Mouse (Mus musculus) regulatory T cell (primary cell): ENCODE data around the gene Kcnh1.

Experiments
- in situ Hi-C: fragments of 300-600 bp; cut with MboI, MseI; formaldehyde crosslinking; loops from one replicate; pipeline ENCODE4 v1.15.1; 2025; ENCODE audit warnings: high pct_unique_total_duplicates

Gene Kcnh1

DNA sequence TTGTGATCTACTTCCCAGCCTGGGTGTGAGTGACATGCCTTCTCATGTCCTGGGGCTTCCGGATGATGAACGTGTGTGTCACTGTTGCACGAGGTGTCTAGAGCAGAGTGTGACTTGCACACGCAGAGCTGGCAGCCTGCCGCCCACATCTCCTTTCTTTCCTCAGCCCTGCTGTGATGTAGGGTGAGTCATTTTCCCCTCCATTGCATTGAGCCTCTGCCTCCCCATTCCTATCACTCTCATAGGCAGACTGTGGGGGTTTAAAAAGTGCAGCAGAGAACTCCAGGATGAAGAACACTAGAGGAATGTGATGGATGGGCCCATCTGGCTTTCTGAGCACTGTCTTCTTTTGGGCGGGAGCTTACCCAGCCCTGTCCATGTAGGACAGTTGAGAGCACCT lies 76.4 kb downstream of the Kcnh1 start:
- in situ Hi-C loops = no loop called here

DNA sequence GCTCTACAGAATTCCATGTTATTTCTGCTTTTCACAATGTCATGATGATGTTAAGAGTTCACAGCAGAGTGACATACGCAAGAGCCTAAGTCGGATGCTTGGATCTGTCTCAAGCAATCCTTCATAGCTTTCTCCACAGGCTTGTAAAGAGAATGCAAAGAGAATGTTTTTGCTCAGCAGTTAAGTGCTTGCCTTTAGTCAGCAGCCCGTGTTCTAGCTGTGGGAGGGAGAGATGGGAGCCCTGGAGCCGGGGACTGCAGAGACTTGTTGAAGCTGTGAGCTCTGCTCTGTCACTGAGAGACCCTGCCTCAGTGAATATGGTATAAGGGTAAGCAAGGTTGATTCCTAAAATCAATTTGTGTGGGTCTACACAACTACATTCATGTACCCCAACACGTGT lies 78.3 kb downstream of the Kcnh1 start:
- in situ Hi-C loops = no loop called here

DNA sequence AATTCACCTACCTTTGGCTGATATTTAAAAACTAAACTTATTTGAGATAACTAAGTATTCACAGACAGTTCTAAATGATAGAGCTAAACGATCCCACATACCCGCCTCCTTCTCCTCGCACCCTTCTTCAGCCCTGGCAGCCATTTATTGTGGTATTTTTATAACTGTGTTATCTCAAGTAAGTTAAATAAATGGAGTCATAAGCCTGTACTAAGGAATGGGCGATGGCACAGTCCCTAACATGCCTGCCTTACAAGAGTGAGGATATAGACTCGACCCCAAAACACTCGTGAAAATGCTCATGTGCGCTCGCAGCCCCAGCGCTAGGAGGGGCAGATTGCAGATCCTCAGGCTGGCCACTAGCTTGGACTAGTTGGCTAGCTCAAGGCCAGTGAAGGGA lies 79.3 kb downstream of the Kcnh1 start:
- in situ Hi-C loops = no loop called here

DNA sequence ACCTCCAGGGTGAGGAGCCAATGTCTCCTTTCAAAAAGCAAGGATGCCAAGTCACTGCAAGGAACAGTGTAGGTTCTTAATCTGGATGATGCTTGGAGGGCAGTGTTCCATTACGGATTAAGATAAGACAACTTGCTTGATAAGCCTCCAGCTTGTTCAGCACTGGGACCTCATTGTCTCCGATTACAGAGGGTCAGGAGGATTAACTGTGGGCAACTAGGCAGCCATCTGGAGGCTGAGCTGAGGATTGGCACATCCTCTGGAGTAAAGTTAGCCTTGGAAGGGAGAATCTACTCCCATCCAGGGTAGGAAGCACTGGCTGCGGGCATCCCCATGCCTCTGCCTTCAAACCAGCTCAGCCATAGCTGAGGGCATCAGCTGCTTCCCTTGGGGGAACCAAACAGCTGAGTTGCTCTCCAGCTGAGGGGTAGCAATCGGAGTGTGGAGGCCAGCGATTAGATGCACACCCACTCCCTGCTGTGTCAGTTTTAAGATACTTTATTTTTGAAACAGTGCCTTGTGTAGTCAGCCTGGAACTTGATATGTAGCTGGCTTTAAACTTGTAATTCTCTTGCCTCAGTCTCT lies 87.3 kb downstream of the Kcnh1 start:
- in situ Hi-C loops = no loop called here

DNA sequence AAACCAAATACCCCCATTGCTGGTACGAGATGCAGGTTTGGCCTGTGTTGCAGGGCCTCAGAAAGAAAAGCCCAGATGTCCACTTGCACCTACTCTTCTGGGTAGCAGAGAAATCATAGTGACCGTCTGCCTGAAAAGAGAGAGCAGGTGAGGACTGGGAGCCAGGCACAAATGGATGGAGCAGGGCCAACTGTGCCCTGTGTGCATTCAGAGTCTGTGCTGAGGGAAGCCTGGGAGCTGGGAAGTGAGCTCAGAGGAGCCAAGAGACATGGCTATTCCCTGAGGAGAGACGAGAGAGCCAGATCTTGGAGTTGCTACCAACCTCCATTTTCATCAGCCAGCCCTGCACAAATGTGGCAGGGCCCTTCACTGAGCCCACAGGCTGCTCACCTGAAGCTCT lies 93.8 kb downstream of the Kcnh1 start:
- in situ Hi-C loops = no loop called here

DNA sequence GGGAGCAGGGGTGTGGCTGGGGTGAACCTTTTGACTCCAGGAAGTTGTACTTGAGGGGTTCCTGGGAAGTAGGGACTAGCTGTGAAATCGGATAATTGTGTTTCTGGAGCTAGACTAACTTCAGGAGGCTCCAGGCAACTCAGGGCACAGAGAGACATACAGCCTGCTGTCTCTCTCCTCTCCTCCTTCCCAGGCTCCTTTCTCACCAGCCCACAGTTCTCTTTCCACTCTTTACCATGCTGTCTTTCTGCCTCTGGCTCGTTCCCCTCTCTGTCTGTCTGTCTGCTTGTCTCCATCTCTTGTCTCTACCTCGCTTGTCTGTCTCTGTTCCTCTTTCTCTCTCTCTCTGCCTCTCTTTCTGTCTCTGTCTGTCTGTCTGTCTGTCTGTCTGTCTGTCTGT lies 94.4 kb downstream of the Kcnh1 start:
- in situ Hi-C loops = no loop called here

DNA sequence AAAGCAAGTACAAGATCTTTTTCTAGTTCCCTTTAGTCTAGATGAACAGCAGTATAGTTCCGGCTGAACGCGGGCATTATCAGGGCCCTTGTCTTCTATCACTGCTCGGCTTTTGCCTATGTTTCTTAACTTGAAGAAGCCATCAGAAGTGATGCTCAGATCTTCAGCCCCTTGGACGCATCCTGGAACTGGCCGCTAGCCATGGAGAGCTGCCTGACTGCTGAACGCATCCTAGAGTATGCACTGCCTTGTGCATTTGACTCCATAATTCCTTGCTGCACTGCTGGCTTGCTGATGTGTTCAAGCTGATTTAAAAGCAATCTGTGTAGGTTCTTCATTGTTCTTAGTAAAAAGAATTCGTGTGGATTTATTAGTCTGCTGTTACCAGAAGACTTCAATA lies 97.9 kb downstream of the Kcnh1 start:
- in situ Hi-C loops = no loop called here

DNA sequence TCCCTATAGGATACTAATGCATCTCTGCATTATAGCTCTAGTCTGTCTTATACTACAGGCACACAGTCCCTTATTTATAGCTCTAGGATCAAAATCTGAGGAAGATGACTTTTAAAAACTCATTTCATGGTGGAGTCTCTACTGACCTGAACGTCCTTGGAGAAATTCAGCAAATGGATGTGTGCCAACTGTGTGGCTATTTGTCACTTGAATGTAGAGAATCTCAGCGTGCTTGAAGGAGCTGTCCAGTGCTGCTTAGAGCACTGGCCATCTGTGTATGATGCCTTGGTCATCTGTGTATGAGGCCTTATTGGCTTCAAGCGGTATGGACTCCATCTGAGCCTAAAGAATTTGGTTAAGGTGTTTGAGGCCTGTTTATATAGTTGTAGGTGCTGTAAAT lies 100.7 kb downstream of the Kcnh1 start:
- in situ Hi-C loops = no loop called here

DNA sequence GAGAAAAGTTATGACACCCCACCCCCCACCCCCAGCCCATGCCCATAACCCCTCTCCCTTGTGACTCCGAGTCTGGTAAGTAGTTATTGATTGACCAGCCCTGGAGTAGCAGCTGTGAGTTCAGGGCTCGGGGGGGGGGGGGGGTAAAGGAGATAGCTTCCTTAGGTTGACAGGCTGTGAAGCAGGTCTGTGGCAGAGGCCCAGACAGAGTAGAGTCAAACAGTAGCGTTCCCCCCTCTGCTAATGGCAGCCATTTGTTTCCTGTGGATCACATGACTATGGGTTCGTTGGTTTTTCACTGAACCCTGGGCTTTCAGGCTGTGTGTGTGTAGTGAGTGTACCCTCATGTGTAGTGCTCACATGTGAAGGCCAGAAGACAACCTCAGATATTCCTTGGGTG lies 102.8 kb downstream of the Kcnh1 start:
- in situ Hi-C loops = no loop called here

DNA sequence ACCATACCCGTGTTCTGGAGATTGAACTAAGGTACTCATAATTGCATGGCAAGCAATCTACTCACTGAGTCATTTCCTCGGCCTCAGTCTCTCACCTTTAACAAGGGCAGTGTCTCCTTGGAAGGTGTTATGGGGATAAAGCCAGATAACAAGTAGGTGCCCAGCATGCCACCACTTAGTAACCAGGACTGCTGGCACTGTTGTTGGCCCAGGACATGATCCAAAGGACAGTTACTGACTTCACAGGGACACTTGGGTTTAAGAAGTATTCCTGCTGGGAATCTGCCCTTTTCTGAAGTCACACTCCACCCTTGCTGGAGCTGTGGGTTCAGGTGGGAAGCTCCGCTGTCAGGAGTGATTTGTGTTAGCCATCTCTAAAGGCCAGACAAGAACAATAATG lies 103.3 kb downstream of the Kcnh1 start:
- in situ Hi-C loops = no loop called here

DNA sequence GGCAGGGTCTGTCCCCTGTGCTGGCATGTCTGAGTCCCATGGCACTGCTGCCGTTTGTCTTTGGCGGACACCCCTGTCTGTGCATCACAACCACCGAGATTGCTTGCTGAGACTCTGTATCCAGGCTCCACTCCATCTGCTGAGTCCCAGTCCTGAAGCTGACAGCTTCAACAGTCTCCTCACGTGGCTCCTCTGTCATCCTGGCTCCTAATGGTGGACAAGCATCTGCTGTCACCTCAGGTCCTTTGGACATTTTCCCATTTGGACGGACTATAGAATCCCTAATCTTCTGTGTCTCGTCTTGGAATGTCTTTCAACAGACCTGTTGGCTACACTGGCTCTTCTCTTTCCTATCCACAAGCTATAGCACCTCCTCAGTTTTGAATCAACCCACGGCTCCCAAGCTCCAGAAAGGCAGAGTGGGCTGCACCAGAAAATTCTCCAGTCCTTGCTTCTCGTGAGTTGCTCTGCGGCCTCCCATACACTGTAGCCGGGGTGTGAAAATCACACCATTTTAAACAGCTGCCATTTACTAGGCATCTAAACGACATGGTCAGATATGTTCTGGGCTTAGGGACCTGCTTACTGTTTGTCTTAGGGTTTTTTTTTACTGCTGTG lies 104.8 kb downstream of the Kcnh1 start:
- in situ Hi-C loops = no loop called here

DNA sequence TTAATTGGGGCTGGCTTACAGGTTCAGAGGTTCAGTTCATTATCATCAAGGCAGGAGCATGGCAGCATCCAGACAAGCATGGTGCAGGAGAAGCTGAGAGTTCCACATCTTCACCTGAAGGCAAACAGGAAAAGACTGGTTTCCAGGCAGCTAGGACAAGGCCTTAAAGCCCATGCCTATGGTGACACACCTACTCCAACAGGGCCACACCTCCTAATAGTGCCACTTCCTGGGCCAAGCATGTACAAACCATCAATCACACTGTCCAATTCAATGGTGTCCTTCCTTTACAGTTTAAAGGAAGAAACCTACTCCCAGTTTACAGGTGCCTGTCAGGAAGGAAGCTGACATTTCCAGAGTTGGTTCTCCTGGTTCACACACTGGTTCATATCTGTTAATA lies 105.3 kb downstream of the Kcnh1 start:
- in situ Hi-C loops = no loop called here

DNA sequence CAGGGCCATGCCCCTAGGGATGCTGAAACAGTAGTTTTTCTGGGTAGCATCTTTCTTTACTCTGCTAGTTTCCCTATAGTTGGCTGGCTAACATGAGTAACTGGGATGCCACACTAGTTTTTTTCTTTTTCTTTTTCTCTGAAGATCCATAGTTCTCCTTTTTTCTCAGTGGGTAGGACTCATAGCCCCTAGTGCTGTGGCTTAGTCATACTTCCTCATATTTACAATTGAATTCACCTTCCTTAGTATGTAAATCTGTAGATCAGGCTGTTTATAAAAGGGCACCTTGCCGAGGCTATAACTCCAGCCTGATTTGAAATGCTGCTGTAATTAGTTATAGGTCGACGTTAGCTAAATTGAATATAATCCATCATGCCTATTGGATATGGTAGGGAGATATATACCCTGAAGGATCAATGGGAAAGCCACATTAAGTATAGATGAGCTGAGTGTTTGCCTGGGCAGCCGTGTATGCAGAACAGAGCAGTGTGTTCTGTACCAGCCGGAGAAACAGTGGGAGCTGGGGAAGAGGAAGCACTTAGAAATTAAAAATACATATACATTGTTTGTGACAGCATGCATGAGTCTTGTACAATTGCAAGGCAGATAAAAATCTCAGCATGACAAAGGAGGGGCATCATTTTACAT lies 107.0 kb downstream of the Kcnh1 start:
- in situ Hi-C loops = no loop called here

DNA sequence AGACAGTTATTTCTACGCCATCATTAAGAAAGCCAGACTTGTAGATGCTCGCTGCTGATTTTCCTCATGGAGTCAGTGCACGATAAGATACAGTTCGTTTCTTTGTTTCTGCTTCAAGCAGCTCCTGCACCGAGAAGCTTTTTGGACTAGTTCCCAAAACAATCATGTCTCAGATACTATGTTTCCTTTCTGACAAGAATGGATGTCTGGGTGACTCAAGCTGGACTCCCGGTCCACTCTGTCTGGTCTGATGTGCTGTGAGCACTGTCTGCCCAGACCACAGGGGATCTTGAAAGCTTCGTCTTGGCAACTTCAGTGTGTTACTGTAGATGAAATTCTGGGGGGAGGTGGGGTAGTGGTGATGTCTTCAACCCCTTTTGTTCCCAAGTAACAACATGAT lies 109.8 kb downstream of the Kcnh1 start:
- in situ Hi-C loops = no loop called here

DNA sequence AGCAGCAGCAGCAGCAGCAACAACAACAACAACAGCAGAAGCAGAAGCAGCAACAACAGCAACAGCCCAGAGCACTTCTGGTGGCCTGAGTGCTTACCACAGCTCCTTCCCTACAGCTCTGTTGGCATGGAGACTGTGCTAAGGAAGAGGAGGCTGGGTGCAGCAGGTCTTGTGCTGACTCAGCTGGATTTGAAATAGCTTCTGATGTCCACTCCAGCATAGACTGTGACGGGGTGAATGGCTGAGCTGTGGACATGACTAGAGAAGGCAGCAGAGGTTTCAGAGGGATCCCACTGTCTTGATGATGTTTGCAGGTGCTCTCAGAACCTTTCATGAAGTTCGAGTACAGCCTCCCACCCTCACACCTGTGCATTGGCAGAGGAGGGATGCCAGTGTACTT lies 113.0 kb downstream of the Kcnh1 start:
- in situ Hi-C loops = no loop called here

DNA sequence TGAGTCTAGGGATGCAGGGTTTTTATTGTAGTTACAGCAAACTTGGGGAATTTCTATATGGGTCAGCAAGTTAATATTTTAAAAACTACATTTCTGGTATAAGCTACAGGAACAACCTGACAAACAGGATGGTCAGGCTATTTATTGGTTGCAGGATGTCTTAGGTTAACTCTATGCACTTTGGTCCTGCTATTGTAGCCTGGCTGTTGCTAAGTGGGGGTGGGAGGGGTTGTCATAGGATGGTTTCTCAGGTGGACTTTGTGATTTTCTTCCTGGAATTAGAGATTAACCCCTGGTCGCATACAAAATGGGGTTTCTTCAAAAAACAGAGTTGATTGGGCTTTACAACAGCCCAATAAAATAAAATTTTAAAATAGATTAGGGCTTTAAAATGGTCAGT lies 114.6 kb downstream of the Kcnh1 start:
- in situ Hi-C loops = no loop called here

DNA sequence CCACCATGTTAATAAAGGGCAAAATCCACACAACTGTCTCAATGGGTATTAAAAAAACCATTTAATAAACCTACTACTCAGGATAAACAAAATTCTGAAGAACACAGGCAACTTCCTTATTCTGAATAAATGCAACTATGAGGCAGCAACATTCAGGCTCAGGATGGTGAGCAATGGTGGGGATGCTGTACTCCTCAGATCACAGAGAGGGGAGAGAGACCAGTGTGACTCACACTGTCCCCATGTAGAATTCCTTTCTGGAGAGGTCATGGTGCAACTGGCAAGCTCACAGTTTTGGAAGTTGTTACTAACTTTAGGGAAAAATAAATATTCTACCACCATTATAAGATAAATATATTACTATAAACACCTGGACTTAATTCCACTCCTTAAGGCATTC lies 116.5 kb downstream of the Kcnh1 start:
- in situ Hi-C loops = no loop called here

DNA sequence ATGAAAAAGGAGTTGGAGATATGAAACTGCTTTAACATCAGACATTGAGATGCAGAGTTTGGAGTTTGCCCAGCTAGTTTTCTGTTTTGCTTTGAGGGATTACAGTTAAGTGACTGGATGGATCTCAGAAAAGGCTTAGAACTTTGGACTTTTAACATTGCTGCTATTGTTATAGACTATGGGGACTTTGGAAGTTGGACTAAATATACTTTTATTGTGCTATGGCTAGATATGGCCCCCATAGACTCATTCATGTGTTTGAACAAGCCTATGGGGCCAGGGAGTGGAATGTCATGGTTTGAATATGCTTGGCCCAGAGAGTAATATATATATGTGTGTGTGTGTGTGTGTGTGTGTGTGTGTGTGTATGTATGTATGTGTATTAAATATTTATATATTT lies 120.7 kb downstream of the Kcnh1 start:
- in situ Hi-C loops = no loop called here

DNA sequence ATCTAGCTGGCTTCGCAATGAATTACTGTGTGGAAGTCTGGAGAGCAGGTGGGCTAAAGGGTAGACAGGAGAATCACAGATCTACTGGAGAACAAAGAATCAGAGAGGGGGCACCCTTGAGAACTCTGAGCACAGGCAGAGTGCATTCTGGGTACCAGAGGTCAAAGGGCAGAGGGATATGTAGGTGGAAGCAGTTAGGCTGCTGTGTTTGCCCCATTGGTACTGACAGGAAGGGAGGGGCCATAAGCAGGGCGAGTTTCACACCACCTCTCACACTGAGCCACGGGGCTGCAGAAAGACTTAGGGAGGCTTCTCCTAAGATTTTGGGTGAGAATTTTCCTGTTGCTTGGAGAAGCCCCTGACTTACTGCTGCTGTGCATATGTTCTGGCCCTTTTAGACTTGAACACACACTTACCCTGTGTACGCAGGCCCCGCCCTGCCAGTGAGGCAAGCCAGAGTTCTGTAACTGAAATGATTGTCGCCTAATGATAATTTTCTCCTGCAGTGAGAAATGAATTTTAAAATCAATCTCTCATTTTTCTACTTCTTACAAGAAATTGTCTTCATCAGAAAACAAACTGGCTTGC lies 121.4 kb downstream of the Kcnh1 start:
- in situ Hi-C loops = no loop called here

DNA sequence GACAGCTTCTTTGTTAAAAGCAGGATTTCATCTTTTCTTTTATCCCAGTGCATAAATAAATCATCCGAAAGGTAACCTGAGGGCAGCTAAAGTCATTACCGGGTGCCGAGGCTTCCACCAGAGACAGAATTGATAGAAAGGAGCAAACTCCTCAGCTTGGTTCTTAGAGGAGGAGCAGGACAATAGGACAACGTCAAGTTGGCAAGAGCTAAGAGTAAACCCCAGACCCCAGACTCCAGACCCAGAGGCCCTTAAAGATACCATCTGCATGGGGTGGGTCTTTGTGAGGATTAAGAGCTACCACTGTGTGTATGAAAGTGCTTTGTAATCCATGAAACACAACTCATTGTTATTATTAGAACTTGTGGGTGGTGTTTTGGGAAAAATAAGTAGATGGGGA lies 121.9 kb downstream of the Kcnh1 start:
- in situ Hi-C loops = no loop called here

DNA sequence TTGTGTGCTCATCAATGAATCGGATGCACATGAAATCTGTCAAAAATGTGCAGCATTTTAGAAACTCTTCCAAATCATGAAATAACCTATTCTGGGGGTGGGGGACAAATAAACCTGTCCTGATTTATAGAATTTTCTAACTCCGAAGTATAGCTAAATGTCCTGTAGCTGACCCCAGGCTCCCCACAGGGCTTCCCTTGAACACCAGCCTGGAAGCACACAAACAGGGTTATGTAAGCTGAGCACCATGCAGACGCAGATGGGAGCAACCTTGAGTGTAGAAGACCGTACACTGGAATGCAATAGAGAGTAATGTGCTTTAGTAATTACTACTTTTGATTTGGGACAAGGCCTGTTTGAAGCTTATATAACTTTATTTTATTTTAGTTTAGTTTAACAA lies 122.4 kb downstream of the Kcnh1 start:
- in situ Hi-C loops = no loop called here

DNA sequence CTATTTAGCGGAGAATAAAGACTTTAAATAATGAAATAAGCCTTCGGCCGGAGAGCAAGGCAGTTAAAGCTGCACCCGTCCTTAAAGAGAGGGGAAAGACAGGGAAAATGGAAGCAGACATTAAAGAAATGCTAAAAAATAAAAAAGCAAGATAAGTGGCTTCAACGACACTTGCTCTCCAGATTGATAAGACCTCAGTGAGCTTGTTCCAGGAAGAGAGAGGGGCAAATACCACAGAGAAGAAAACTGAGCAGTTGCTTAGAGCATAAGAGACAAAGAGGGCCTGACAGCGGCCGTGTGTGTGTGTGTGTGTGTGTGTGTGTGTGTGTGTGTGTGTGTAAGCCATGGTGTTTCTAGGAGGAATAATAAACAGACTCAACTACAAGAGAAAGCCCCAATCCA lies 123.0 kb downstream of the Kcnh1 start:
- in situ Hi-C loops = no loop called here

DNA sequence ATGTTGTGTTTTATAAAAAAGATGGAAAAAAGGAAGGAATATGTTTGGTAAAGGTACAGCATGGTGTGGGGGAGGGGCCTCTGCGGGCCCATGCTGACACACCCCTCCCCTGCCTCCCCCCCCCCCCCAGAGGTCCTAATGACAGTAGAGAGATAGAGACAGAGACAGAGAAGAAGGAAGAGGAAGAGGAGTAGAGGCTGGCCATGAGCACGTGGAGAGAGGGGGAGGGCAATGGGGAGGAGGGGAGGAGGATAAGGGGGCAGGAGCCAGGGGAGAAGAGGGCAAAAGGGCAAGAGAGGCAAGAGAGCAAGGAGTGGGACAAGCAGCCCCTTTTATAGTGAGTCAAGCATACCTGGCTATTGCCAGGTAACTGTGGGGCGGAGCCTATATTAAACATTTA lies 123.5 kb downstream of the Kcnh1 start:
- in situ Hi-C loops = no loop called here
